Mouse (Mus musculus) layer of hippocampus, postnatal 25 days (tissue): ENCODE results near the gene Rab1a. TPM values are rescaled to one million over a fixed set of nuclear protein-coding genes. Genes with fewer than 3 reads are reported as not detected.
"Not testable (repeated sequence)": the region's sequence is repeated elsewhere in the genome, so short reads cannot be mapped to it uniquely, and the experiment has no call there.

Experiments used
- DNase-seq, 2 experiments: peaks; one replicate each; pipeline ENCODE4 v3.0.0; 2022; ENCODE audit warnings: mixed read lengths in 2 of 2, low spot score in 1 of 2; ENCODE audit errors: extremely low spot score in 1 of 2
- total RNA-seq, 2 experiments: library from RNA; stranded (reverse); gene quantifications; 2 replicates each; pipeline ENCODE4 v1.2.3; 2021

The Rab1a gene
- total RNA-seq, 2 experiments from 2014 or later = 170 to 171 TPM

- DNase-seq = no peak
Measured at GRCm38 (mm10) chr11:20216415-20216814, 15.2 kb downstream of the Rab1a start.

GRCm38 (mm10) chr11:20217227-20217626 lies 16.0 kb downstream of the Rab1a start:
- no peak for DNase-seq

GRCm38 (mm10) chr11:20221671-20222070 lies 20.4 kb downstream of the Rab1a start:
- not testable (repeated sequence) for DNase-seq

- no peak for DNase-seq
Measured at GRCm38 (mm10) chr11:20224196-20224595, 23.0 kb downstream of the Rab1a start.

GRCm38 (mm10) chr11:20225938-20226337 lies 24.7 kb downstream of the Rab1a start:
- no peak for DNase-seq

- DNase-seq = no peak
Measured at GRCm38 (mm10) chr11:20228666-20229065, 27.4 kb downstream of the Rab1a start.

- DNase-seq = no peak
Measured at GRCm38 (mm10) chr11:20229311-20229710, 28.1 kb downstream of the Rab1a start.

- no peak for DNase-seq
Measured at GRCm38 (mm10) chr11:20230286-20230685, 29.1 kb downstream of the Rab1a start.

- DNase-seq = no peak
Measured at GRCm38 (mm10) chr11:20231128-20231878, 30.1 kb downstream of the Rab1a start.

- no peak for DNase-seq
Measured at GRCm38 (mm10) chr11:20232016-20232755, 31.0 kb downstream of the Rab1a start.

GRCm38 (mm10) chr11:20234233-20234632 lies 33.0 kb downstream of the Rab1a start:
- no peak for DNase-seq

GRCm38 (mm10) chr11:20237018-20237417 lies 35.8 kb downstream of the Rab1a start:
- no peak for DNase-seq

GRCm38 (mm10) chr11:20237976-20238375 lies 36.7 kb downstream of the Rab1a start:
- no peak for DNase-seq

GRCm38 (mm10) chr11:20239279-20239861 lies 38.1 kb downstream of the Rab1a start:
- no peak for DNase-seq

GRCm38 (mm10) chr11:20240331-20240730 lies 39.1 kb downstream of the Rab1a start:
- DNase-seq = no peak

- no peak for DNase-seq
Measured at GRCm38 (mm10) chr11:20241311-20241710, 40.1 kb downstream of the Rab1a start.

- DNase-seq = no peak
Measured at GRCm38 (mm10) chr11:20242366-20243056, 41.3 kb downstream of the Rab1a start.

- DNase-seq = no peak
Measured at GRCm38 (mm10) chr11:20243214-20243913, 42.1 kb downstream of the Rab1a start.

GRCm38 (mm10) chr11:20244336-20245290 lies 43.4 kb downstream of the Rab1a start:
- DNase-seq = no peak
